Mouse (Mus musculus): ENCODE data around the gene Arl15.

Arl15 gene

GRCm38 (mm10) chr13:114060258-114060657, 266.0 kb downstream of the Arl15 start:
- DNase-seq (ENCODE audit: low read depth) = no peak

DNA sequence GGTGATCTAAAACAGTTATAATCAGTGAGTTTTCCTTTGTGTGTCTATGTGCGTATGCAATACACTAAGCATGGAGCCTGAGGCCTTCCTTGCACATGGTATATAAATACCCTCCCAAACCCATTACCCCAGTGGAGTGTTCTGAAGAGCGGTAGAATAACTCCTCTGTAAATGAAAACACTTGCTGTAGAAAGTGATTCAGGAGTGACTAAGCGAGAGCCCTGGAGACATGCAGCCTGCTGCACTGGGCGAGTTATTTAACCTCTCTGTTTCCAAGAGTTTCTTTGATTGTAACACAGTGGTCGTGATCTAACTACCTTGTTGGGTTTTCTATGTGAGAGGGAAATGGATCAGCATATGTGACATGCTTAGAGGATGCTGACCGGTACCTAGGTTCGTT, 266.9 kb downstream of the Arl15 start:
- peak; percentile 7 for DNase-seq (ENCODE audit: low read depth)

DNA sequence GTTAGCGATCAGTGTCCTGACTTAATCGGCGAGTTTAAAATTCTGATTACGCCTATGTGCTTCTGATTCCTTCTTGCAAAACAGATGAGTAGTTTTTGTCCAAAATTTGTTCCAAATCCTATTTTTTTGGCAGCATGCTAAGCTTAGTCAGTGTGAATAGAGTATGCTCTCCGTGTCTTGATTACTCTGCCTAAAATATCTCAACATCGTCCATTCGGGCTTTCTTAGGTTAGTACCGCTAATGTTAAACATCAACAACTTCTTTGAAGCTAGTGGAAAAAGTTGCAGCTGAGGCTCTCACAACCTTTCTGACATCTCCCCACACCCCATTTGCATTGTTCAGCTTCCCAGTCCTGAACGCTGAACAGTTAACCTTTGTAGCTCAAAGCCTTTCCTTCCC, 269.8 kb downstream of the Arl15 start:
- DNase-seq (ENCODE audit: low read depth) = peak; percentile 7

GRCm38 (mm10) chr13:114065012-114065411, 270.7 kb downstream of the Arl15 start:
- DNase-seq (ENCODE audit: low read depth) = no peak

DNA sequence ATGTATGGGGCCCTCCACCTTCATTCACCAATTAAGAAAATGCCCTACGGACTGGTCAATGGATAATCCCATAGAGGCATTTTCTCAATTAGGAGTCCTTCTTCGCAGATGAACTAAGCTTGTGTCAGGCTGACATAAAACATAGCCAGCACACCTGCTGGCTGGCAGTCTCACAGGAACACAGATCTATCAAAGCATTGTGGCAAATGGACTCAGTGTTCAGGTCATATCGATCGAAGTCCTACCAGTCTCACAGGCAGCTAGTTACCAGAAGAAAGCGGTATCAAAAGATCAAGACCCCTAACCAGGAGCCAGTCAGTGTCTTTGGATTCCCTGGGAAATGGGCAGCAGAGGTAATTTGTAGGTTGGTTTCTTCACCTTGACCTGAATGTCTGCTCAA, 274.1 kb downstream of the Arl15 start:
- DNase-seq (ENCODE audit: low read depth) = no peak

DNA sequence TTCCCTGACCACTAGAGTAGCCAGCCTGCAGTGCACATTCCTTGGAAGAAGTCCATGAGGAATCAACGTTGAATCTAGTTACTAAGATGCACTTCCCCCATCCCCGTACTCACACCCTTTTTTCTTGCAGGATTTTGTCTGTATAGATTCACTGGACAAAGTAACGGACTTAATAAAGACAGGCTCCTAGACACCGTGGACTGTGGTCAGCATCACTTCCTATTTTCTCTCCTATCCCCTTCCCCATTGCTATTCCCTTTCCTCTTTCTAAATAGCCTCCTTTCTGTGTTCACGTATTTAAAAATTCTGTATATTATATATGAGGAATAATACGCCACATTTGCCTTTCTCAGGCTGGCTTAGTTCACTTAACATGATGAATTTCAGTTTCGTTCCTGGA, 277.1 kb downstream of the Arl15 start:
- no peak for DNase-seq (ENCODE audit: low read depth)

DNA sequence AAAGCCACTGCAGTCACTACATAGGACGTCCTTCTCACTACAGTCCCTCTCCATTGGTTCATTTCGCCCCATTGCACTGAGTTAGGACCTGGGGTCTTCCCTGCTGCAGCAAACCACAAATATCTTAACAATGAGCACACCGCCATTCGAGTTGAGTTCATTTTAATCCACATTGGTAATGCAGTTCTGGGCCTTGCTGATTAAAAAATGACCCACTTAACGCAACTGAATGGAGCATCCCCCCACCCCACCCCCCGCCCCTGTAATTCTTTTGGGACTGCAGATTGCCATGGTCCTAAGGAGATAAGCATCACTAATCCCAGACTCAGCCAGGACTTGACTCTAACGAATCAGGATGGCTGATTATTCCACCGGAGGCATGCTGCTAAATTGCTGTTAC, 280.2 kb downstream of the Arl15 start:
- no peak for DNase-seq (ENCODE audit: low read depth)

DNA sequence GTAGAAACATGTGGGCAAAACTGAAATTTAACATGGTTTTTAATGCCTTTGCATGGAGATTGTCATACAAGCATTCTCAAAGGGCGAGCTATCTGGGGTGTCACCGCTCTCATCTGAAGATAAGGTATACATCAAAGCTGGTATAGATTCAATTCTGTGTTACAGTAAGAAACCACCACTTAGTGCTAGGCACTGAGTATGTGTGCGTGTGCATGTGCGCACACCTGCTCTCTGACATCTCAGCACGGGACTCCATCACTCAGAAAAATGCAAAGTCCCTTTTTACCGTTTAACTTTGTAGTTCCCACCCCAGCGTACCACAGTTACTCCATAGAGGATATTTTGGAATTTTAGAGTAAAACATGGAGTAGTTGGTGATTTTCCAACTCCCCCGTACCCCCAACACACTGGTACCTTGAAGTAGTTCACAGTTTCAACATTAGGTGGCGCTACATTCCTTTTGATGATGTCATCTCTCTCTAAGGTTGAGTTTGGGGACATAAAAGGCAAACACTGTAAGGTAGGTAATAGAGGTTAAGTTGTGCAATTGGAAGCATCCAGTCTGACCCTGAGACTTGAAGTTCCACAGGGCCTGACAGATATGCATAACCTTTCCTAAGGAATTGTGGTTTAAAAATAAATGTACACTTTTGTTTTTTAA, 281.5 kb downstream of the Arl15 start:
- no peak for DNase-seq (ENCODE audit: low read depth)

DNA sequence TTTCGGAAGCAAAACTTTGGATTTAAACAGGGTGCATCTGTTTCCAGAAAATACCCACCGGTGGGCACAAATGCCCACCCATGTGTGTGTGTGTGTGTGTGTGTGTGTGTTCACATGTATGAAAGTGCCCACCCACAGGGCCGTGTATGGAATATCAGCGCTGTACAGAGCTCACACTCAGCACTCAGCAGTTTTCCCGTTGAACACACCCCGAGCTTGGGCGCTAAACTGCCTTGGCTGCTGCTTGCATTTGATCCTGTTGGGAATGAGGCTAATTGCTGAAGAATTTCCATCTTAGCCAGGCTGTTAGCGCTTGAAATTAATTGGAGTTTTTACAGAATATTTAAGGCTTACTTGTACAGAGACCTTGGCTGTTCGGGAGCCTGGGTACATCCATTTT, 282.9 kb downstream of the Arl15 start:
- DNase-seq (ENCODE audit: low read depth) = no peak

GRCm38 (mm10) chr13:114077584-114078270, 283.4 kb downstream of the Arl15 start:
- DNase-seq (ENCODE audit: low read depth) = no peak

GRCm38 (mm10) chr13:114078851-114079250, 284.5 kb downstream of the Arl15 start:
- no peak for DNase-seq (ENCODE audit: low read depth)

DNA sequence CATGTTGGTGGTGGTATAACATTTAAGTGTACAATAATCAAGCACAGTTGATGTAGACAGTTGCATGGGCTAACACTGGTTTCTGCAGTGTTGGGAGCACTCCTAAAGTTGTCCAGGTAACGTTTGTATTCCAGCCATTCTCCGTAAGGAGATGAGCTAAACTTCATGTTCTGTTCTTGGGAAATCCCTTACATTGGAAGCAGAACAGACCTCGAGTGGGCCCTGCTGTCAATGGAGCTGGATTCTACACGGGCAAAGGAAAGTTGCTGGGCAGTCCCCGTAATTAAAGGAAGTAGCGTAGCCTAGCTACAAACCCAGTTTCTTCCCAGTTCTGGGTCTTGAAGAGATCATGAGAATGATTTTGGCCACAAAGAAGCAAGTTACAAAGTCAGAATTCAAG, 285.4 kb downstream of the Arl15 start:
- DNase-seq (ENCODE audit: low read depth) = no peak

DNA sequence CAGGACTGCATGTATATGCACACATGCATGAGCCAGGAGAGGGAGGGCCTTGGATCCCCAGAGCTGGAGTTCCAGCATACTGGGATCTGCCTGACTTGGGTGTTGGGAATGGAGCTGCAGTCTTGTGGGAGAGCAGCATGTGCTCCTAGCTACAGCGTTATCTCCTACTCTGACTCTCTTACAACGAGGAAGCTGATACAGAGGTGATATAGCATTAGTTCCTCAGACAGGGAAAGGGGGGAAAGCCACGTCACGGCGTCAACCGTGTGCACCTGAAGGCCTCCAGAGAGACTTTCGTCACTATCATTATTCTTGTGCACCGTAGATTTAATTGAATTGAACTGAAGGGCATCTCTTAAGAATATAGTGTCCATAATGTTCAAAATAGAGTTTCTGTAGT, 286.2 kb downstream of the Arl15 start:
- DNase-seq (ENCODE audit: low read depth) = no peak

DNA sequence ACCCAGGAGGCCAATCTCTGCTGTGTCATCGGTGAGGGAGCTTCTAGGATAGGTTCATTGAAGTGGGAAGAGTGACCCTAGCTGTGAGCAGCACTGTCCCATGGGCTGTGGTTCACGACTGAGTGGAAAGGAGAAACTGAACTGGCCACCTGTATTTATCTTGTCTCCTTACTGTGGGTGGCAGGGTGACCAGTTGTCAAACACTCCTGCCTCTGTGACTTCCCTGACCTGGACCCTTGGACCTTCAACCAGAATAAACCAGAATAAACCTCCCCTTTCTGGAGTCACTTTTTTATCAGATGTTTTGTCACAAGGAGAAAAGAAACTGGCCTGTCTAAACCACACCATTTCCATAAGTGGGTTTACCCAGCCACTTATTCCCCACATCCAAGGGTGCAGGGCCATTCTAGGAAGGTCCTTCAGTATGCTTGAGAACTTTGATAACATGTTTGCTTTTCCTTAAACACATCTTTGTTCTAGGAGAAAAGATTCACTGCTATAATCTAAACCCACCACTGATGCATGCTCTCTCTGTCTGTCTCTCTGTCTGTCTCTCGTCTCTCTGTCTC, 289.3 kb downstream of the Arl15 start:
- DNase-seq (ENCODE audit: low read depth) = no peak

- DNase-seq (ENCODE audit: low read depth) = no peak
These were observed 291.1 kb downstream of the Arl15 start for GRCm38 (mm10) chr13:114085442-114085841.

DNA sequence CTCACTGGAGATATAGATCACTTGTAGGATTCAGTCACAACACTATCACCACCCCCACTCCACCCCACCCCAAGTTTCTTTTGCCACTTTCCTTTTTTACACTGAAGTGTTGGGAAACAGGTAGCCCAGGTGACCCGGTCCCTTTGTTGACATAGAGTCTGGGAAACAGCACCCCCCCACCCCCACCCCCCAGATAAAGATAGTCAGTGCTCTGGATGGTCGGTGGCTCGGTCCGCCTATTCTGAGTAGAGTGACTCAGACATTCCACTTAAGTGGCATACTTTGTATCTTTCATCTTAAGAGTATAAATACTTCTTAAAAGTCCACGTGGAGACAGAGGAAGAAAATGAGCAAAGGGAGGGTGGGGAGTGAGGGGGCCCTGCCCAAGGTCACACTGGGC, 292.0 kb downstream of the Arl15 start:
- DNase-seq (ENCODE audit: low read depth) = no peak

DNA sequence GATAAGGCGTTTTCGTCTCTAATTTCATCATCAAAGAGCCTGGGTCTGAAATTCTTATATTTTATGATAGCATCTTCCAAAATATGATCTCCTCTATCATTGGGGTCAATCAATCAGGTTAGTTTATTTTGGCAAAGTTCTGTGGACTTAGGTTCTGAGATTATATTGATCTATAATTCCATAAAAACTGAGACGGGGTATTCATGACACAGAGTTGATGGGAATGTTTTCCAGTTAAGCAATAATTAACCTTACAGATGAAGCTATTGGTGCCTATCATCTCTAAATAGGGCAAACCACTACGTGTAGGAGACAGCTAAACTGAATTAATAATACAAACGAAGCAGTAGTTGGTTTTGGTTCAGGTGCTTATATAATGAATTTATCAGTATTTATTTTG, 292.5 kb downstream of the Arl15 start:
- DNase-seq (ENCODE audit: low read depth) = no peak

DNA sequence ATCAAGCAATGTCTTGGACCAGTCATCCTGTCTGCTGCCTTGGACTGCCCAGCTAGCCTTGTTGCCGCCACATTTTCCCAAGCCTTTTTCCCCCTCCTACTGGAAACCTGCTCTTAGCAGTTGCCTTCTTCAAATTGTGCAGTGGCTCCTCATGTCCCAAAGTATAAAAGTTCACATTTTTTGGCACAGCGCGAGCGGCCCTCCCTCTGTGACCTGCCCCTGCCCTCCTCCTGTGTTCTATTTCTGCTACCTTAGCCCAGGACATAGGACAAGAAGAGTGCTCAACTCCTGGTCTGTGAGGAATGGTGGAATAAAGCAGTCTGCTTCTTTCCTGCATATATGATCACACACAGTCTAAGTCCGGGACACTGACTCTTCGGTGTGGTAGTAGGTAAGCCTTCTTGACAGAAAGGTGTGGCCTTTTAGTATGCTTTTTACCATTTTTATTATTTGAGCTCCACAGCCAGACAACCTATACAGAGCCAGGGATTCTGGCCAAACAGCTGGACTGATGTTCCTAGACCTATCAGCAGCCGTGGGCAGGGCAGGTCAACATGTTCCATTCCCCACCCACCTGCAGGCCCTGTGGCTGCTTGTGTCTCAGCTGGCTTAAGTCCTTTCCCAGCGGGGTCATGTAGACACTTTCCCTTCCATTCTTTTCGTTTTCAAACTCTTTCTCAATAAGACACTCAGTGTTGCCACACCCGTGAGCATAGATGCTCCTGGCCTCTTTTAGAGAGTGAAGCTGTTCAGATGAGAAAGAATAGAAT, 293.6 kb downstream of the Arl15 start:
- no peak for DNase-seq (ENCODE audit: low read depth)

DNA sequence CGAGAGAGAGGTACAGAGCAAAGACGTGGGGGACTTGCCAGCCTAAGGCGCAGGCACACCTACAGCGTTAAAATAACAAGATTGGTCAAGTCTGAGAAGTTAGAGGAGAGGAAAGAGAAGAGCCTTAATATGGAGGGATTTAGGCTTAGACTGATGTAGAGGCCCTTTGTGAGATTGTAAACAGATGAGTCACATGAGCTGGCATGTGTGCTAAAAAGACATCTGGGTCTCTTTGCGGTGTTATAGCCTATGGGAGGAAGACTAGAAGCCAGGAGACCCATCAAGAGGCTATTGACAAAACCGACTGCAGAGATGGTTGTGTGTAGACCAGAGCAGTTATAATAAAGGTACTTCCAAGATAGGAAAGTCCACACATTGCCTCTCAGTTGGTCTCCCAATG, 296.5 kb downstream of the Arl15 start:
- no peak for DNase-seq (ENCODE audit: low read depth)

DNA sequence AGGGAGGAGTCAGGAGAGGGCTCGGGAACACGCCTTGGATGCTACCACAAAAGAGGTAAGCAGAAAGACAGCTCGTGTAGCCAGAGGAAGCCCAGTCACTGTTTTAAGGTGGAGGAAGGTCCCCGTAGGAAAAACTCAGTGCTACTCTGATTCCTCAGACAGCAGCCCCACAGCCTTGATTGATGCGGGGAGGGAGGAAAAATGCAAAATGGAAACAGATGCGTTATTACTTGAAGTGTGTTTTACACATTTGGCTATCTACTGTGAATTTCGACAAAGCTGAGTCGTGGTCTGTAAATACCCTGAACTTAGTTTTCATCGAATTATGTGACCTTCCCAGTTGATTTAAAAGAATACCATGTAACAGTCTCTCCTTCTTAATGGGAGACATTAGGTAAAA, 296.9 kb downstream of the Arl15 start:
- no peak for DNase-seq (ENCODE audit: low read depth)

DNA sequence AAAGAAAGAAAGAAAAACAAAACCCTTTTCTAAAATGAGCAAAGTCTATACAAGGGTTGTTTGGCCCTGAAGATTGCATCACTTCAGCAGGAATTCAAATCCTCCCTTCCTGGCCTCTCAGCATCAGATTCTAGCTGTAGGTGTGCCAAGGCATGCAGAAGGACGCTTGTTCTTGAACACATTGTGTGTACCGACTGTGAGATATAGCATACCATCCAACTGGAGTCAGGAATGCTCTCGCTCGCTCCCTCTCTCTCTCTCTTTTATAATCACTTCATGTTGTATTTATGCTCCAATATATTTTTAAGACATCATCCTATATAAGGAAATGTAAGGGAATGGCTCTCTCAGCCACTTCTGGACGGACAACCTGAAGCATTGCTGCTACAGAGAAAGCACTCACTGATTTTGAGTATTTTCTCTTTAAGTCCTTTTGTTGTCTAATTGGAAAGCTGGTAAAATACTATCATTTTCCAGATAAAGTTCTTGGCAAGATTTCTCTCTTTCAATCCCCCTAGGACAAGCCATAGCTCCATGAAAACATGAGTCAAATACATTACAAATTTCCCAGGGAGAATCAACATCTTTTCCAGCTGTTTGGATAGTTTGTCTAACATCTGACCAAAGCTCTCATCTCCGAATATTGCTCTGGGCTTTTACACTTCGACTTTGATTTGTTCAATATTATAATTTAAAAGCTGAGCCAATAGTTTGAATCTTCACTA, 300.0 kb downstream of the Arl15 start:
- no peak for DNase-seq (ENCODE audit: low read depth)

DNA sequence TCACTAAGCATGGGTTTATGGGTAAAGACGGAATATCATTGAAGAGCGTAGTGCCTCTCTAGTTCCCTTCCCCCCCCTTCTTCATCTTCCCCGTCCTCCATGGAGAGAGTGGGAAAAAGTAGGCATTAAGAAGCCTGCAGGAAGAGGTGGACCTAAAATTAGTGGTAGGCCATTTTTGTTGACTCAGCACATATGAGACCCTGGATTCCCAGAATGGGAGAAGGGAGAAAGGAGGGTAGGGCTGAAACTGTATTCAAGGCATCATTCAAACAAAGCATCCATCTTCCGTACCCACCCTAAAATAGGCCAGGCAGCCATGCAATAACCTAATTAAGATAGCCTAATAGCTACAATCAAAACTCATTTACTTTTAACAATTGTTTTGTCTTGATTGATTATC, 301.1 kb downstream of the Arl15 start:
- DNase-seq (ENCODE audit: low read depth) = no peak

Measured in fibroblast of lung, adult 2 months (primary cell).